Mouse (Mus musculus): ENCODE measurements around the gene Nit2.

Gene Nit2

GRCm38 (mm10) chr16:57166611-57167513, at the start of gene Nit2:
Nit2 (minus strand) TSS chr16:57167341.
- peak; percentile 85 for DNase-seq (ENCODE audit: low read depth, low spot score)

- DNase-seq (ENCODE audit: low read depth, low spot score) = no peak
Measured at GRCm38 (mm10) chr16:57215957-57216356, 48.8 kb upstream of the Nit2 start.

- DNase-seq (ENCODE audit: low read depth, low spot score) = no peak
Measured at GRCm38 (mm10) chr16:57211037-57211436, 43.9 kb upstream of the Nit2 start.

GRCm38 (mm10) chr16:57208342-57208741, 41.2 kb upstream of the Nit2 start:
- no peak for DNase-seq (ENCODE audit: low read depth, low spot score)

GRCm38 (mm10) chr16:57197281-57197680, 30.1 kb upstream of the Nit2 start:
- DNase-seq (ENCODE audit: low read depth, low spot score) = no peak

- no peak for DNase-seq (ENCODE audit: low read depth, low spot score)
Measured at GRCm38 (mm10) chr16:57196590-57196989, 29.4 kb upstream of the Nit2 start.

- DNase-seq (ENCODE audit: low read depth, low spot score) = no peak
Measured at GRCm38 (mm10) chr16:57191214-57191613, 24.1 kb upstream of the Nit2 start.

GRCm38 (mm10) chr16:57190390-57190789, 23.2 kb upstream of the Nit2 start:
- DNase-seq (ENCODE audit: low read depth, low spot score) = no peak

GRCm38 (mm10) chr16:57189493-57189892, 22.4 kb upstream of the Nit2 start:
- no peak for DNase-seq (ENCODE audit: low read depth, low spot score)

GRCm38 (mm10) chr16:57186618-57187017, 19.5 kb upstream of the Nit2 start:
- no peak for DNase-seq (ENCODE audit: low read depth, low spot score)

GRCm38 (mm10) chr16:57182037-57182436, 14.9 kb upstream of the Nit2 start:
- DNase-seq (ENCODE audit: low read depth, low spot score) = no peak

GRCm38 (mm10) chr16:57181180-57181579, 14.0 kb upstream of the Nit2 start:
- peak; percentile 47 for DNase-seq (ENCODE audit: low read depth, low spot score)

GRCm38 (mm10) chr16:57177664-57178063, 10.5 kb upstream of the Nit2 start:
- no peak for DNase-seq (ENCODE audit: low read depth, low spot score)

GRCm38 (mm10) chr16:57177254-57177653, 10.1 kb upstream of the Nit2 start:
- DNase-seq (ENCODE audit: low read depth, low spot score) = peak; percentile 65

GRCm38 (mm10) chr16:57176276-57176675, 9.1 kb upstream of the Nit2 start:
- peak; percentile 18 for DNase-seq (ENCODE audit: low read depth, low spot score)

- DNase-seq (ENCODE audit: low read depth, low spot score) = no peak
Measured at GRCm38 (mm10) chr16:57175751-57176150, 8.6 kb upstream of the Nit2 start.

- DNase-seq (ENCODE audit: low read depth, low spot score) = peak; percentile 47
Measured at GRCm38 (mm10) chr16:57174480-57174879, 7.3 kb upstream of the Nit2 start.

GRCm38 (mm10) chr16:57171570-57171969, 4.4 kb upstream of the Nit2 start:
- DNase-seq (ENCODE audit: low read depth, low spot score) = no peak

GRCm38 (mm10) chr16:57171161-57171560, 4.0 kb upstream of the Nit2 start:
- no peak for DNase-seq (ENCODE audit: low read depth, low spot score)

- no peak for DNase-seq (ENCODE audit: low read depth, low spot score)
Measured at GRCm38 (mm10) chr16:57168236-57168635, 1.1 kb upstream of the Nit2 start.

- no peak for DNase-seq (ENCODE audit: low read depth, low spot score)
Measured at GRCm38 (mm10) chr16:57167514-57167912, 372 bp upstream of the Nit2 start.

GRCm38 (mm10) chr16:57166086-57166485, 1.1 kb downstream of the Nit2 start:
- no peak for DNase-seq (ENCODE audit: low read depth, low spot score)

- DNase-seq (ENCODE audit: low read depth, low spot score) = no peak
Measured at GRCm38 (mm10) chr16:57165157-57165556, 2.0 kb downstream of the Nit2 start.

Measured in ES-CJ7 (cell line).